Mouse (Mus musculus) megakaryocyte-erythroid progenitor cell, adult 5 weeks (primary cell): ENCODE measurements around the gene Ifnb1. TPM values are rescaled to one million over a fixed set of nuclear protein-coding genes. Genes with fewer than 3 reads are reported as not detected.

ENCODE experiments used
- polyA plus RNA-seq: library from polyadenylated mRNA; stranded (reverse); fragments of >175 nt; gene quantifications from 2 replicates; pipeline ENCODE4 v1.2.3, GENCODE M21; 2012

The Ifnb1 gene
- polyA plus RNA-seq: not detected in 2 replicates

GRCm38 (mm10) chr4:88522674-88523073 is at the start of gene Ifnb1:
Gene Ifnb1, minus strand, starts transcription at chr4:88522774.

GRCm38 (mm10) chr4:88571698-88572097 is 49.1 kb upstream of the Ifnb1 start, which contains the start of gene Ifna14:
Gene Ifna14, minus strand, starts transcription at chr4:88571798.

GRCm38 (mm10) chr4:88558145-88558544 is 35.6 kb upstream of the Ifnb1 start, which contains the start of gene Ifna15:
Gene Ifna15, minus strand, starts transcription at chr4:88558245.

Other genes starting within 250 kb of the Ifnb1 start
- gene Hacd4, start 83.8 kb downstream of the Ifnb1 start, polyA plus RNA-seq: 0.31 and 0.44 TPM in 2 replicates
- gene Ifna15, start 35.5 kb upstream of the Ifnb1 start, polyA plus RNA-seq: not detected in 2 replicates
- not detected in 2 replicates for gene Ifna14, start 49.0 kb upstream of the Ifnb1 start, polyA plus RNA-seq
- not detected in 2 replicates for gene Ifna9, start 69.6 kb upstream of the Ifnb1 start, polyA plus RNA-seq
- gene Ifna12, start 80.6 kb upstream of the Ifnb1 start, polyA plus RNA-seq: not detected in 2 replicates
- not detected in 2 replicates for gene C87499, start 111.6 kb upstream of the Ifnb1 start, polyA plus RNA-seq
- gene Ifna13, start 121.7 kb upstream of the Ifnb1 start, polyA plus RNA-seq: not detected in 2 replicates
- gene Ifna16, start 154.2 kb upstream of the Ifnb1 start, polyA plus RNA-seq: not detected in 2 replicates
- not detected in 2 replicates for gene Ifna2, start 161.1 kb upstream of the Ifnb1 start, polyA plus RNA-seq
- not detected in 2 replicates for gene Ifnab, start 168.6 kb upstream of the Ifnb1 start, polyA plus RNA-seq
- 1.2 and 1.3 TPM in 2 replicates for gene Gm26566, start 199.0 kb upstream of the Ifnb1 start, polyA plus RNA-seq
- gene Klhl9, start 199.7 kb upstream of the Ifnb1 start, polyA plus RNA-seq: 6.6 and 7.6 TPM in 2 replicates
- not detected in 2 replicates for gene Gm13271, start 232.1 kb upstream of the Ifnb1 start, polyA plus RNA-seq
- 0.12 and 0.13 TPM in 2 replicates for gene Gm13283, start 237.3 kb upstream of the Ifnb1 start, polyA plus RNA-seq